Mouse (Mus musculus) megakaryocyte progenitor cell, adult 5-6 weeks (primary cell): ENCODE data around the gene Gm5136. TPM values are rescaled to one million over a fixed set of nuclear protein-coding genes. Genes with fewer than 3 reads are reported as not detected.

Source experiments
- ATAC-seq: replicated peaks from 2 replicates; pipeline ENCODE4 v1.8.0; 2016; ENCODE audit warnings: mild to moderate bottlenecking, moderate TSS enrichment, inconsistent platforms; ENCODE audit not compliant: poor library complexity
- total RNA-seq, 2 experiments: library from RNA; stranded (forward) in 1 of 2; stranded (reverse) in 1 of 2; fragments of 157-497, 149-512 nt in 1 of 2; fragments of 200-1000 nt in 1 of 2; gene quantifications; 2 replicates each; pipeline versions ENCODE4 v1.2.3 to v1.2.4; 2015 to 2017

Gm5136 gene
- total RNA-seq (2015) (not detected in 2 replicates), total RNA-seq (2017) (not detected in 2 replicates)

GRCm38 (mm10) chr10:108699946-108700345, at the start of gene Gm5136:
Gm5136 (minus strand) TSS chr10:108700160.
- no peak for ATAC-seq

DNA sequence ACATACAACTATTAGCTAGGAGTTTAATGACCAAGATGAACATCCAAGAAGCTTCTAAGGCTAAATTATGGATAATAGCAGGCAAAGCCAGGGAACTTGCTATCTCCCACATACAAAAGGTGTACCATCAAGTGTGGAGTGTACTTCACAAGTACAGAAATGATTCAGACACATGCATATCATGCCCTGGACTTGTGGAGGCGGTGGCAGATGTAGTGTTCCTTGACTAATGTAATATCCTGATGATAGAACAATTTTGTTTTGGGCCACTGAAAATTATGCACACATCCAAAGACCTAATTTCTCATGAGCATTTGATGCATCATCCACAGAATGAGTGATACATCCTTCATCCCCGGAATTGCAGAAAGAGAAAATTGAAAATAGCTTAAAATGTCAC, 43.8 kb upstream of the Gm5136 start:
- no peak for ATAC-seq

- no peak for ATAC-seq
These were observed 34.0 kb upstream of the Gm5136 start for GRCm38 (mm10) chr10:108733982-108734381.

DNA sequence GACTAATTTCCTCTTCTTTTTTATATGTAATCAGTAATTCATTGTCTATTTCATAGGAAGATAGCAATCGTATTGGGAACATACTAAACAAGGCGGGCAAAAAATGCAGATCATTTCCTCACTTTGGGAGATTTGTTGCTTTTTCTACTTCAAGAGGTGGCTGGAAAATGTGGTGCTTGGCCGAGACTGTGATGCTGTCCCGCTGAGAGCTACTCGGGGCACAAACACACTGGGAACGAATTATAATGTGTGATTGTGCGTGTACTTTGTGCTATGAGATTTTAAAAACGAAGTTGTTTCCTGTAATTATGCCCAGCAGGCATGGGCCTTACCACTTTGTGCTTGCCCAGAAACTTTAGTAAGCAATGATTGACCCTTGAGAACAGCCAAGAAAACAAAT, 29.0 kb upstream of the Gm5136 start:
- ATAC-seq, result no peak

DNA sequence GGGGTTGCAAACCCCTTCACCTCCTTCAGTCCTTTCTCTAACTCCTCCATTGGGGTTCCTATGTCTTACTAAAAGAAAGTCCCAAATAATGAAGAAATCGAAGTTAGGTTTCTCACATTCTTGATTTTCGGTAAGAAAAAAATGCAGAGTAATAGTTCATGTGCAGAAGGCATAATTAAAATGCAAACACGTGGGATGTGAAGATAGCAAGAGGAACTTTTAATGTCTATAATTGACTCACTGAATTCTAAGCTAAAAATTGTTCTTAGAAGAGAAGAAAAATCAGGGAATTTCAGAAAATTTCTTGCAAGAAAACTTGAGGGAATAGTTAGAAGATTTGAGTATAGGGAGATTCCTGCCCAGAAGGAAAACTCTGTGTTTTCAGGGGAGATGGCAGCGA, 26.4 kb upstream of the Gm5136 start:
- ATAC-seq, result no peak

GRCm38 (mm10) chr10:108724878-108725277, 24.9 kb upstream of the Gm5136 start:
- no peak for ATAC-seq

DNA sequence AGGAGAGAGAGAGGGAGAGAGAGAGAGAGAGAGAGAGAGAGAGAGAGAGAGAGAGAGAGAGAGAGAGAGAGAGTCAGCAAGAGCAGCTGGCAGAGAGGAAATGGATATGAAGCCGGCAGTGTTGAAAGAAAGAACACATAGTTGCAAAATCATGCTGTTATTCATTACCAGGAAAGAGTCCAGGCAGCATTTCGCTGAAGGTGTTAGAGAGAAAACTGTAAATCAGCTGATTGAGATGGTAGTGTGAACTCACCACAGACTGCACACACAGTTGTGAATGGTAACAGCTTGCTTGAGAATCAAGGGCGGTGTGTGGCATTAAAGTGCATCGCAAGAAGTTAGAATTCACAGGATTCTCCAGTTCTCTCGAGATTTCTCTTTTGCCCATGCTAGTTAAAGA, 10.6 kb upstream of the Gm5136 start:
- ATAC-seq, result no peak

DNA sequence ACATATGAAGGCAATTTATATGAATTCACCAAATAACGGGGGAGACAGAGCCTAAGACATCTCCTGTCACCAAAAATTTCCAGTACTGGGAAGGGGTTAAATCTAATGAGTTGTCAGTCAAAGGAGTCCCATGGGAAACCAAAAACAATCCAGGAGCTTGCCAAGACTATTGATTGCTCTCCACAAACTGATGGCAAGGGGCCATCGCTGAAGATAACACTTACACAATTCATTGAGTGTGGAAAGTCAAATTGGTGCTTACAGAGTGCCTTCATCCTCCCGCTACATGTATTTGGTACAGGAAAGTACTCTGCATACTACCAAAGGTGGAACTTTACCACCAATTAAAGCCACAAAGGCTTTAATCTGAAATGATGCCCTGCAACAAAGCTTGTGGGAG, 5.7 kb upstream of the Gm5136 start:
- no peak for ATAC-seq

DNA sequence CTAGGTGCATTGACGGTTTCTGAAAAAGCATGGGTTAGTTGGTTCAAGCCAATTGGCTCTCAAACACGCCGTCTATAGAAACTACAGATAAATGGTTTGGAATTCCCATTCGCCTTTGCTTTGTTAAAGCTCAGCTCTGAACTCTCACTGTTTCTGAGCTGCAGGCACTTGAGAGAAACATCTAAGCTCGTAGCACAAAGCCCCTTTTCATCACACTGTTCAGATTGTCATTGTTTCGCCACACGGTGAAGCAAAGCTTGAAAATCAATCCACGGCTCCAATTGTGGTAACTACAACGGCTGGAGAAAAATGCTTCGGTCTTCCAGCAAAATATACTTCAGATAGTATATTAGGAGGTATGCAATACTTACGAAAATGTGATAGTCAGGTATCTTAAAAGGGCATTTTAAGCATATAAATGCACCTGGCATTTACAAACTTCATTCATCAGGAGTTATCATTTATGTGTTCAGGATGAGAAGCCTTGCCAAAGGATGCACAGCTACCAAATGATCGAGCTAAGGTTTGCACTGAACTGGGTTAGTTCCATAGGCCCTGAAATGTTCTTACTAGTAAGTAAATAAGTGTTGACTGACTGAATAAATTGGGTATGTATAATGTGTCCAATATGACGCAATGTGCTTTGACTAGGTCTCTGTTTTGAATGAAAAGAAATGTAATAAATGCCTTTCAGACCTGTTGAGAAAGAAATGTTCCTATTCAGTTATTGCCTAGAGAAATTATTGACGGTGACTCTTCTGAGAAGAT, 1.6 kb upstream of the Gm5136 start:
- ATAC-seq, result no peak

- ATAC-seq, result no peak
These were observed 2.9 kb downstream of the Gm5136 start for GRCm38 (mm10) chr10:108697062-108697461.

DNA sequence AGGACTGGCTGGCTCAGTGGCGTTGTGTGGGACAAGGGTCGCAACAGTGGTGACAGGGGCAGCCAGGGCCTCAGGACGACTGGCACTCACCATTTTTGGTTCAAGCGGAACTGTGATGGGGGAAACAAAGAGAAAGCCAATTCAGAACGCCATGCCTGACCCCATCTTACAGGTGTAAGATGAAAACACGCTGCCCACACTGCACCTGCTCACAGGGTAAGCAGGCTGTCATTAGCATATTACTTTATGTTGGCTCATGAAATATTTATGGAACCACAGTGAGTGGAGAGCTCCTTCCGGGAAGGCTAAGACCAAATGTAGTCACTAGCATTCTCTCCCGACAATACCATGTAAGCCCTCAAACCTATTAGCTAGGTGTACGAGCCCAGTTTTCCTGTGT, 9.0 kb downstream of the Gm5136 start:
- no peak for ATAC-seq

GRCm38 (mm10) chr10:108686696-108687095, 13.3 kb downstream of the Gm5136 start:
- ATAC-seq, result no peak

GRCm38 (mm10) chr10:108679675-108680390, 20.1 kb downstream of the Gm5136 start:
- ATAC-seq, result no peak

DNA sequence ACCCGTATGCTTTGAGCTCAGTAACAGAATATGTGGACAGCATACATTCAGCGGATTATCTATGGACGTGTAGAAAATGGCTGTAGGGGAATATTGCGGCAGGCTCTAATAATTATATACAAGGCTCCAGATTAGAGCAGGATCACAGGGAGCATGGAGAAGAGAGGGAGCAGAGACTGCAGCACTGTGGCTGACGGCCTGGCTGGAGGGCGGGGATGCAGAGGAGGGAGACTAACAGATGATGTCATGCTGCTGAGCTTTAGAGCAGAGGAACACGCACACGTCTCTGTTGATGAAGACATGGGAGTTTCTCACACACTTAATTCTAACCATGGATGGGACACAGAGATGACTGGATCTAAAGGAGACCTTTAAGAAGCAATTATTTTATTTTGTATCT, 22.9 kb downstream of the Gm5136 start:
- ATAC-seq, result no peak

GRCm38 (mm10) chr10:108668944-108669343, 31.0 kb downstream of the Gm5136 start:
- no peak for ATAC-seq

DNA sequence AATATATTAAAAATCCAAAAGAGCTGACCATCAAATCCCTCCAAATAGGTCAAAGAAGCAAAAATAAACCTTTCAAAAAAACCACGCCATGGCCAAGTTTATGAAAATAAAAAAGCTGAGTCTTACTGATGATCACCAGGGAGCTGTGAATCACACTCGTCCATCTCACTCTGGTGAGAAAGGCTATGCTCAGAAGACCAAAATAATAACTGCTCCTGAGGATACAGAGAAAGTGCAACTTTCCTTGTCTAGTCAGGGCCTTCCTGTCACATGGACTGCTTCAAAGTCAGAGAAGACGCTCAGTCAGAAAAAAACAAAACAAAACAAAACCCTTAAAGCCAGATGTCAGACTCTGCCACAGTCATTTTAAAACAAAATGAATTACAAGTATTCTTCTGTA, 39.7 kb downstream of the Gm5136 start:
- ATAC-seq, result no peak

DNA sequence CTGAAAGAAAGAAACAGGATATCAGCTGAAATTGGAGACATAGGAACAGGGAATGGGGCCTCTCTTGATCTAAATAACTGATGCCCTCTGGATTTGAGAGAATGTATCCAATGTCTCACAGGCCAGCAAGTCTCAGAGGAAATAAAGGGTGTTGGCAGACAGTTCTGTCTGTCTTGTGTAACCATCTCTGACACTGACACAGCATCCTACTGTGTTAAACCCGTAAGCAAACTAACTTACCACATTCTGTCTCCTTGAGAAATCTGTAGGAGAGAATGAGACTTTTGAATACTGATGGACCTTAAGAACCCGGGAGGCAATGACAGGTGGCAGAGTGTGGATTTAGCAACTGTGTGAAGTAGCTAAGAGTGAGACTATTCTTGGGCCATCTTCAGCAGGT, 41.7 kb downstream of the Gm5136 start:
- ATAC-seq, result no peak

DNA sequence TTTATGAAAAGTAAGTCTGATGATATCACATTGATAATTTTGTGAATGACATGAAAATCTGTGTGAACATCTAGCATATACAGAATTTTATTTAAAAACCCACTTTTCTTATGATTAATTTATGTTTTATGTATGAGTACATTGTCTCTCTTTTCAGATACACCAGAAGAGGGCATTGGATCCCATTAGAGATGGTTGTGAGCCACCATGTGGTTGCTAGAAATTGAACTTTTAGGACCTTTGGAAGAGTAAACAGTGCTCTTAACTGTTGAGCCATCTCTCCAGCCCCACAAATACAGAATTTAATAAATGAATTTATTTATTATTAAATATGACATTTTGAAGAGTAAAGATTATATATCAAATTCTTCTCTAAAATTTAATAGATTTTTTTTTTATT, 42.3 kb downstream of the Gm5136 start:
- ATAC-seq, result no peak

DNA sequence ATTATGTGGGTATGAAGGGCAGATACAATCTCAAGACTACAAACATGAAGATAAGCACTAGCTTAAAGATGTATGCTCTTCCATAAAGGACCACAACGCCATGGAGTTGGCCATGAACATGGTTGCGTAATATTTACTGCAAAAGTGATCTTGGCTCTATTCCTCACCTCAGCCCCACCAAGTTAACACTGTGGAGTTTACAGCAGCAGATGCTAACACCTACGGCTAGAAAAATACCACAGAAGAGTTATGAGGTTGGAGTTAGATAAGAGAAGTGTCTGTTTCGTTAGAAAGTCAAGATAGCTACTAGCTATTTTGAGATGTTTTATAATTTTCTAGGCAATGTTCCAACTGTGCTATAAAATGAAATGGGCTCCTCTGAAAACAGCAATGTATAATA, 43.1 kb downstream of the Gm5136 start:
- no peak for ATAC-seq

GRCm38 (mm10) chr10:108655074-108655473, 44.9 kb downstream of the Gm5136 start:
- no peak for ATAC-seq

DNA sequence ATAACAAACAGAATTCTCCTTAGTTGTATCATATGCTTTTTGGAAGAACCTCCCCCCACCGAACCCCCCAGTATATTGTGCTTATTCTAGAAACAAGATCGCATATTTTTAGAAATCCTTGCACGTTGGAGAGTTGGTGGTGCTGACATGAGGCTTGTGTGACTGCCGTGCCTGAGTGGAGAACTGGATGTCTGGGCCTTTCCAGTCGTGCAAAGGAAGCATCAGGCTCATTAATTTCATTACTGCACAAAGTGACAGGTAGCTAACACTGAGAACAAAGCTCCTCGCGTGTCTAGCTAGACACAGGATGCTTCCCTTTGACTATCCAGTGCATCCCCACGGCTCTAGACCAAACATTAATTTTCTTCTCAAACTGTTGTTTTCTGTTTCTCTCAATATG, 47.1 kb downstream of the Gm5136 start:
- ATAC-seq, result no peak

GRCm38 (mm10) chr10:108652066-108652465, 47.9 kb downstream of the Gm5136 start:
- ATAC-seq, result no peak

DNA sequence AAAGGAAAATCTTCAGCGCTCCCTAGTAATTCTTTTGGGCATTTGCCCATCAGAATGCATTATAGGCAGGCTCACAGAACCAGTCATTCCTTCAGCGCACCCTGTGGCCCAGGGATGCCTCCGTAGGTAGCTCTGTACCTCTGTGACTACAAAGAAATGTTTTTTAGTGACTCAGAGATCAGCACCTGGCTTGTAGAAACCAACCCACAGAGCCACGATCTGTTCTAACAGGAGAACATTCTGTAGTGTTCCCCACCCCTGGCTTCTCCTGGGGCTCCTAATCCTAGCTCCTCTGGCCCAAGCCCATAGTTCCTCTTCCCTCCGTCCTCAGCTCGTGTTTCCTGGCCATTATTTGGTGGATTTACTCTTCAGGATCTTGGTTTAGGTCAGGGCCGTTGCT, 50.8 kb downstream of the Gm5136 start:
- no peak for ATAC-seq
